In the genomic region with DNA sequence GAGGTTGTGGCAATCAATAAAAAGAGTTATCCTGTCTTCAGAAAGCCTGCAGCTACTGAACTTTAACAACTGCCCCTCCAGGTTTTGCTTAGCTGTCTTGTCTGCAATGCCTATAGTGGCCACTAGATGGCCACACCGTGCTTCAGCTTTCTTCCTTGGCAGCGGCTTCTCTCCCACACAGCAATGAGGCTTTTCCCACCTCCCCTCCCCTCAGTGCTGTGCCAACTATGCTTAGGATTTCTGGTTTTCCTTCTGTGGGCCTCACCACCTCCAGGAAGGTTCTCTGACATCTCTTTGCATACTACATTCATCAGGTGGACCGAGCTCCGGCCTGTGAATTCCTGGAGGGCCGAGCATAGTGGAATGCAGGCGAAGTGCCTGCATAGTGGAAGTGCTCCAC, we compare ENCODE assay signal across 9 mouse cellular contexts. TPM values are rescaled to one million over a fixed set of nuclear protein-coding genes. Genes with fewer than 3 reads are reported as not detected.
DNase-seq lines count a peak whose midpoint lies in the region; ATAC-seq and TF ChIP-seq lines count a peak whose summit lies in the region.
"Had no signal": no experiment of that assay in that cellular context is flagged by ENCODE, and none has a peak within 500 bp of the region (broad histone marks: within the 10 kb centered on the region; RNA-seq: fewer than 3 reads in every experiment).

No protein-coding gene starts in this region.

- H3K9me3 ChIP-seq in kidney, embryonic 14.5 days (ENCODE audit: control insufficient read depth, low read length), result no peaks in the 10 kb centered on the region
- no peaks in the 10 kb centered on the region for H3K9me3 ChIP-seq in limb, embryonic 13.5 days
- H3K9me3 ChIP-seq: limb, embryonic 12.5 days had no signal

- H3K4me2 ChIP-seq in kidney, embryonic 14.5 days (replicated peaks; ENCODE audit: low read depth, low read length), result no peak overlapping the region
- H3K4me2 ChIP-seq in limb, embryonic 13.5 days (replicated peaks), result 0 out of 2 replicates have a peak overlapping the region, but pooled peaks have one; percentile 23
- H3K4me2 ChIP-seq: limb, embryonic 12.5 days had no signal

- H3K79me2 ChIP-seq in C2C12 (ENCODE audit: control insufficient read depth, insufficient read depth), result no peaks in the 10 kb centered on the region

- DNase-seq in R1 (ENCODE audit: low read depth, low spot score), result peak; percentile 73
- peak; percentile 84 for DNase-seq in embryo, embryonic 10 days (ENCODE audit: low spot score)
- DNase-seq in heart, adult 8-10 months (ENCODE audit: low spot score), result peak; percentile 34
- peak; percentile 74 for DNase-seq in neural tube, embryonic 10.5 days (ENCODE audit: extremely low spot score, low spot score)
- peak; percentile 38 for DNase-seq in testis, postnatal 14 days (ENCODE audit: low spot score)

- H3K4me1 ChIP-seq in kidney, embryonic 14.5 days (ENCODE audit: control insufficient read depth, insufficient read depth, low read length), result peaks cover 6% of the 10 kb centered on the region; the same call in 1 of the 2 replicates
- H3K4me1 ChIP-seq in limb, embryonic 13.5 days, result peaks cover 4% of the 10 kb centered on the region; the same call in 1 of the 2 replicates
- H3K4me1 ChIP-seq: limb, embryonic 12.5 days had no signal

- H3K9ac ChIP-seq in kidney, embryonic 14.5 days (ENCODE audit: low read depth, low read length), result no peak overlapping the region
- H3K9ac ChIP-seq in limb, embryonic 13.5 days, result no peak overlapping the region
- H3K9ac ChIP-seq: limb, embryonic 12.5 days had no signal

- no peak overlapping the region for H3K4me3 ChIP-seq in C2C12 (ENCODE audit: insufficient read depth, poor library complexity, severe bottlenecking)
- no peak overlapping the region for H3K4me3 ChIP-seq in kidney, embryonic 14.5 days (ENCODE audit: low read length)
- H3K4me3 ChIP-seq in limb, embryonic 13.5 days, result no peak overlapping the region
- H3K4me3 ChIP-seq: limb, embryonic 12.5 days had no signal

- no peaks in the 10 kb centered on the region for H3K36me3 ChIP-seq in C2C12 (ENCODE audit: control insufficient read depth, insufficient read depth)
- no peaks in the 10 kb centered on the region for H3K36me3 ChIP-seq in kidney, embryonic 14.5 days (ENCODE audit: control insufficient read depth, insufficient read depth, low read length)
- H3K36me3 ChIP-seq in limb, embryonic 13.5 days, result no peaks in the 10 kb centered on the region
- H3K36me3 ChIP-seq: limb, embryonic 12.5 days had no signal

- peak; percentile 81 for TF ChIP-seq CTCF in C2C12 (IDR thresholded peaks at IDR 0.05; ENCODE audit: control insufficient read depth, insufficient read depth, insufficient read length)

- H3K79me3 ChIP-seq in C2C12 (ENCODE audit: low read depth), result no peaks in the 10 kb centered on the region

- WGBS in kidney, embryonic 14.5 days, result 33% methylated on average over 6 of the region's 6 CpGs
- WGBS in limb, embryonic 13.5 days, result 40% methylated on average over 6 of the region's 6 CpGs

- no peak overlapping the region for H3ac ChIP-seq in C2C12 (ENCODE audit: control insufficient read depth, insufficient read length, low read depth)

- no peak overlapping the region for H3K27ac ChIP-seq in kidney, embryonic 14.5 days (ENCODE audit: low read depth, low read length)
- H3K27ac ChIP-seq in limb, embryonic 13.5 days, result no peak overlapping the region
- H3K27ac ChIP-seq: limb, embryonic 12.5 days had no signal

- H3K27me3 ChIP-seq in C2C12 (ENCODE audit: control insufficient read depth, insufficient read depth, insufficient read length), result no peaks in the 10 kb centered on the region
- H3K27me3 ChIP-seq in kidney, embryonic 14.5 days (ENCODE audit: control insufficient read depth, insufficient read depth, low read length), result peaks cover 1% of the 10 kb centered on the region; the same call in 1 of the 2 replicates
- H3K27me3 ChIP-seq in limb, embryonic 13.5 days, result peaks cover 31% of the 10 kb centered on the region

- ATAC-seq in kidney, embryonic 14.5 days (ENCODE audit: low FRiP score, low TSS enrichment), result peak; percentile 44; the same call in 1 of the 2 replicates
- 0 out of 2 replicates have a peak, but pooled peaks have one; percentile 38 for ATAC-seq in limb, embryonic 13.5 days (ENCODE audit: low FRiP score, low read depth)

TF ChIP-seq in C2C12, 6 proteins besides CTCF, POLR2A, EP300 and RAD21:
- TF ChIP-seq MYOD1 (IDR thresholded peaks at IDR 0.05; ENCODE audit: control insufficient read depth, insufficient read length, low read depth) (no peak), FOSL1 (IDR thresholded peaks at IDR 0.05; ENCODE audit: insufficient read depth, low read length, poor library complexity, severe bottlenecking) (no peak), MAX (IDR thresholded peaks at IDR 0.05) (no peak)

RNA-seq across cellular contexts. Expression of gene Pdzk1ip1, which starts 13.2 kb away (rescaled TPM):
- polyA plus RNA-seq in C2C12 (2012; fragmentation: generic; extraction: Trizol), result not detected
- under 1 TPM in 2 of 4 experiments, not detected in 2; 0.71 to 0.86 TPM for total RNA-seq in heart, adult 8-10 months (2022)
- 87.9 and 90.5 TPM in 2 replicates for polyA plus RNA-seq in kidney, embryonic 14.5 days (2014; fragmentation: Nextera tagmentation; extraction: Ambion mirVana)
- 6.9 and 8.6 TPM in 2 replicates for polyA plus RNA-seq in limb, embryonic 13.5 days (2015; fragmentation: Nextera tagmentation; extraction: Ambion mirVana)

RNA-seq across cellular contexts. Expression of gene Cyp4x1, which starts 32.4 kb away (rescaled TPM):
- not detected for polyA plus RNA-seq in C2C12 (2012; fragmentation: generic; extraction: Trizol)
- total RNA-seq in heart, adult 8-10 months (2022), result not detected
- 0.37 and 0.54 TPM in 2 replicates for polyA plus RNA-seq in kidney, embryonic 14.5 days (2014; fragmentation: Nextera tagmentation; extraction: Ambion mirVana)
- polyA plus RNA-seq in limb, embryonic 13.5 days (2015; fragmentation: Nextera tagmentation; extraction: Ambion mirVana), result 0.09 TPM in 1 of 2 replicates, not detected in the other
- polyA plus RNA-seq: limb, embryonic 12.5 days had no signal

RNA-seq across cellular contexts. Expression of gene Tal1, which starts 45.5 kb away (rescaled TPM):
- polyA plus RNA-seq in C2C12 (2012; fragmentation: generic; extraction: Trizol), result 0.04 TPM
- total RNA-seq in heart, adult 8-10 months (2022), result 1 to 10 TPM; 2.5 to 3.6 (median 2.9) TPM
- 1.7 and 2.0 TPM in 2 replicates for polyA plus RNA-seq in kidney, embryonic 14.5 days (2014; fragmentation: Nextera tagmentation; extraction: Ambion mirVana)
- 1.3 and 1.6 TPM in 2 replicates for polyA plus RNA-seq in limb, embryonic 13.5 days (2015; fragmentation: Nextera tagmentation; extraction: Ambion mirVana)

Comparison
In these comparisons a context has a peak if more than half of its experiments do, and no peak if none do; other contexts are left out.
1. DNase-seq: peak in every context shown above with its lines; median percentile 84 in embryo, embryonic 10 days; 74 in neural tube, embryonic 10.5 days; 73 in R1; 38 in testis, postnatal 14 days; 34 in heart, adult 8-10 months.